Mouse (Mus musculus): Measurements from ENCODE around the gene Iqsec1. TPM values are rescaled to one million over a fixed set of nuclear protein-coding genes. Genes with fewer than 3 reads are reported as not detected.

The Iqsec1 gene
- total RNA-seq, 2 experiments from 2014 or later: 343 TPM

- DNase-seq (ENCODE audit: low spot score in 2 of 2): no peak
These were observed 278.3 kb downstream of the Iqsec1 start for GRCm38 (mm10) chr6:90709929-90710777.

GRCm38 (mm10) chr6:90708061-90708618, 280.3 kb downstream of the Iqsec1 start:
- no peak for DNase-seq (ENCODE audit: low spot score in 2 of 2)

- no peak for DNase-seq (ENCODE audit: low spot score in 2 of 2)
These were observed 281.3 kb downstream of the Iqsec1 start for GRCm38 (mm10) chr6:90707143-90707542.

GRCm38 (mm10) chr6:90706490-90706889, 282.0 kb downstream of the Iqsec1 start:
- no peak for DNase-seq (ENCODE audit: low spot score in 2 of 2)

GRCm38 (mm10) chr6:90705738-90706137, 282.7 kb downstream of the Iqsec1 start:
- no peak for DNase-seq (ENCODE audit: low spot score in 2 of 2)

- DNase-seq (ENCODE audit: low spot score in 2 of 2): no peak
These were observed 283.7 kb downstream of the Iqsec1 start for GRCm38 (mm10) chr6:90704705-90705344.

- DNase-seq (ENCODE audit: low spot score in 2 of 2): no peak
These were observed 284.7 kb downstream of the Iqsec1 start for GRCm38 (mm10) chr6:90703782-90704181.

GRCm38 (mm10) chr6:90702837-90703735, 285.4 kb downstream of the Iqsec1 start:
- DNase-seq (ENCODE audit: low spot score in 2 of 2): no peak

- no peak for DNase-seq (ENCODE audit: low spot score in 2 of 2)
These were observed 286.3 kb downstream of the Iqsec1 start for GRCm38 (mm10) chr6:90702197-90702596.

- DNase-seq (ENCODE audit: low spot score in 2 of 2): no peak
These were observed 287.1 kb downstream of the Iqsec1 start for GRCm38 (mm10) chr6:90701391-90701790.

GRCm38 (mm10) chr6:90700737-90701136, 287.7 kb downstream of the Iqsec1 start:
- no peak for DNase-seq (ENCODE audit: low spot score in 2 of 2)

GRCm38 (mm10) chr6:90700068-90700467, 288.4 kb downstream of the Iqsec1 start:
- DNase-seq (ENCODE audit: low spot score in 2 of 2): no peak

GRCm38 (mm10) chr6:90698843-90699242, 289.6 kb downstream of the Iqsec1 start:
- DNase-seq (ENCODE audit: low spot score in 2 of 2): no peak

GRCm38 (mm10) chr6:90695754-90696153, 292.7 kb downstream of the Iqsec1 start:
- DNase-seq (ENCODE audit: low spot score in 2 of 2): peak; percentile 41 to 51

GRCm38 (mm10) chr6:90692404-90692803, 296.1 kb downstream of the Iqsec1 start:
- no peak for DNase-seq (ENCODE audit: low spot score in 2 of 2)

GRCm38 (mm10) chr6:90691935-90692334, 296.6 kb downstream of the Iqsec1 start:
- DNase-seq (ENCODE audit: low spot score in 2 of 2): no peak

GRCm38 (mm10) chr6:90689500-90689899, 299.0 kb downstream of the Iqsec1 start:
- DNase-seq (ENCODE audit: low spot score in 2 of 2): no peak

GRCm38 (mm10) chr6:90688742-90689141, 299.7 kb downstream of the Iqsec1 start:
- DNase-seq (ENCODE audit: low spot score in 2 of 2): no peak

GRCm38 (mm10) chr6:90688003-90688402, 300.5 kb downstream of the Iqsec1 start:
- DNase-seq (ENCODE audit: low spot score in 2 of 2): no peak

GRCm38 (mm10) chr6:90686812-90687211, 301.7 kb downstream of the Iqsec1 start:
- DNase-seq (ENCODE audit: low spot score in 2 of 2): no peak

Measured in left cerebral cortex, adult 18-20 months (tissue).